Mouse (Mus musculus): ENCODE measurements around the gene Traf5. TPM values are rescaled to one million over a fixed set of nuclear protein-coding genes. Genes with fewer than 3 reads are reported as not detected.
A peak's percentile ranks its signal among the peaks of the same experiment; 100 is the strongest.

The Traf5 gene
- polyA plus RNA-seq, 1 experiment from 2014 or later, result 5.9 TPM

GRCm38 (mm10) chr1:192125761-192126160 is 33.4 kb upstream of the Traf5 start:
- Histone ChIP-seq H3K36me3 (ENCODE audit: control insufficient read depth, insufficient read depth, low read length) (peaks cover 3% of the 10 kb centered on the region; the same call in 1 of the 2 replicates), H3K27me3 (ENCODE audit: control insufficient read depth, insufficient read depth, low read length) (no peaks in the 10 kb centered on the region), H3K4me3 (ENCODE audit: low read depth, low read length) (no peak overlapping the region), H3K4me1 (replicated peaks; ENCODE audit: control insufficient read depth, insufficient read depth, low read length) (no peaks in the 10 kb centered on the region), H3K27ac (ENCODE audit: low read depth, low read length) (no peak overlapping the region), H3K4me2 (replicated peaks; ENCODE audit: low read depth, low read length) (no peak overlapping the region), H3K9ac (ENCODE audit: low read depth, low read length) (no peak overlapping the region), H3K9me3 (ENCODE audit: control insufficient read depth, low read length) (no peaks in the 10 kb centered on the region)
- no peak for ATAC-seq (ENCODE audit: low FRiP score)
- 96% methylated on average over 6 of the region's 6 CpGs for WGBS
- no peak for DNase-seq (ENCODE audit: low spot score)

- Histone ChIP-seq H3K4me1 (replicated peaks; ENCODE audit: control insufficient read depth, insufficient read depth, low read length) (no peaks in the 10 kb centered on the region), H3K4me3 (ENCODE audit: low read depth, low read length) (no peak overlapping the region), H3K9ac (ENCODE audit: low read depth, low read length) (no peak overlapping the region), H3K36me3 (ENCODE audit: control insufficient read depth, insufficient read depth, low read length) (0 out of 2 replicates have a peak, but pooled peaks cover 3% of the 10 kb centered on the region), H3K4me2 (replicated peaks; ENCODE audit: low read depth, low read length) (no peak overlapping the region), H3K9me3 (ENCODE audit: control insufficient read depth, low read length) (no peaks in the 10 kb centered on the region), H3K27me3 (ENCODE audit: control insufficient read depth, insufficient read depth, low read length) (no peaks in the 10 kb centered on the region), H3K27ac (ENCODE audit: low read depth, low read length) (no peak overlapping the region)
- 92% methylated on average over 6 of the region's 6 CpGs for WGBS
- ATAC-seq (ENCODE audit: low FRiP score), result no peak
- DNase-seq (ENCODE audit: low spot score), result no peak
Measured at GRCm38 (mm10) chr1:192116262-192116661, 23.9 kb upstream of the Traf5 start.

- H3K4me1 ChIP-seq (replicated peaks; ENCODE audit: control insufficient read depth, insufficient read depth, low read length), result no peaks in the 10 kb centered on the region
- H3K36me3 ChIP-seq (ENCODE audit: control insufficient read depth, insufficient read depth, low read length), result 0 out of 2 replicates have a peak, but pooled peaks cover 3% of the 10 kb centered on the region
Measured at GRCm38 (mm10) chr1:192115378-192115777, 23.0 kb upstream of the Traf5 start.

GRCm38 (mm10) chr1:192109169-192109568 is 16.8 kb upstream of the Traf5 start:
- Histone ChIP-seq H3K4me1 (replicated peaks; ENCODE audit: control insufficient read depth, insufficient read depth, low read length) (no peaks in the 10 kb centered on the region), H3K36me3 (ENCODE audit: control insufficient read depth, insufficient read depth, low read length) (0 out of 2 replicates have a peak, but pooled peaks cover 3% of the 10 kb centered on the region)

More at GRCm38 (mm10) chr1:192115378-192115777, 23.0 kb upstream of the Traf5 start:
- no peak for ATAC-seq (ENCODE audit: low FRiP score)
- 100% methylated on average over 1 of the region's 1 CpGs for WGBS
- Histone ChIP-seq H3K9me3 (ENCODE audit: control insufficient read depth, low read length) (no peaks in the 10 kb centered on the region), H3K4me3 (ENCODE audit: low read depth, low read length) (no peak overlapping the region), H3K27ac (ENCODE audit: low read depth, low read length) (no peak overlapping the region), H3K9ac (ENCODE audit: low read depth, low read length) (no peak overlapping the region), H3K4me2 (replicated peaks; ENCODE audit: low read depth, low read length) (no peak overlapping the region), H3K27me3 (ENCODE audit: control insufficient read depth, insufficient read depth, low read length) (no peaks in the 10 kb centered on the region)
- DNase-seq (ENCODE audit: low spot score), result no peak

GRCm38 (mm10) chr1:192107352-192107751 is 15.0 kb upstream of the Traf5 start:
- WGBS, result 17% methylated on average over 2 of the region's 2 CpGs
- ATAC-seq (ENCODE audit: low FRiP score) (no peak), DNase-seq (ENCODE audit: low spot score) (peak; percentile 18)
- Histone ChIP-seq H3K9ac (ENCODE audit: low read depth, low read length) (no peak overlapping the region), H3K4me3 (ENCODE audit: low read depth, low read length) (no peak overlapping the region), H3K9me3 (ENCODE audit: control insufficient read depth, low read length) (no peaks in the 10 kb centered on the region), H3K27me3 (ENCODE audit: control insufficient read depth, insufficient read depth, low read length) (no peaks in the 10 kb centered on the region), H3K4me2 (replicated peaks; ENCODE audit: low read depth, low read length) (no peak overlapping the region), H3K36me3 (ENCODE audit: control insufficient read depth, insufficient read depth, low read length) (0 out of 2 replicates have a peak, but pooled peaks cover 3% of the 10 kb centered on the region), H3K4me1 (replicated peaks; ENCODE audit: control insufficient read depth, insufficient read depth, low read length) (no peaks in the 10 kb centered on the region), H3K27ac (ENCODE audit: low read depth, low read length) (no peak overlapping the region)

More at GRCm38 (mm10) chr1:192109169-192109568, 16.8 kb upstream of the Traf5 start:
- Histone ChIP-seq H3K27ac (ENCODE audit: low read depth, low read length) (no peak overlapping the region), H3K9ac (ENCODE audit: low read depth, low read length) (no peak overlapping the region), H3K4me3 (ENCODE audit: low read depth, low read length) (no peak overlapping the region), H3K27me3 (ENCODE audit: control insufficient read depth, insufficient read depth, low read length) (no peaks in the 10 kb centered on the region), H3K4me2 (replicated peaks; ENCODE audit: low read depth, low read length) (no peak overlapping the region), H3K9me3 (ENCODE audit: control insufficient read depth, low read length) (no peaks in the 10 kb centered on the region)
- DNase-seq (ENCODE audit: low spot score) (no peak), ATAC-seq (ENCODE audit: low FRiP score) (no peak)
- 89% methylated on average over 6 of the region's 6 CpGs for WGBS

- no peak for ATAC-seq (ENCODE audit: low FRiP score)
- Histone ChIP-seq H3K27ac (ENCODE audit: low read depth, low read length) (no peak overlapping the region), H3K4me3 (ENCODE audit: low read depth, low read length) (no peak overlapping the region), H3K9me3 (ENCODE audit: control insufficient read depth, low read length) (no peaks in the 10 kb centered on the region), H3K9ac (ENCODE audit: low read depth, low read length) (no peak overlapping the region), H3K27me3 (ENCODE audit: control insufficient read depth, insufficient read depth, low read length) (no peaks in the 10 kb centered on the region), H3K36me3 (ENCODE audit: control insufficient read depth, insufficient read depth, low read length) (0 out of 2 replicates have a peak, but pooled peaks cover 3% of the 10 kb centered on the region), H3K4me1 (replicated peaks; ENCODE audit: control insufficient read depth, insufficient read depth, low read length) (no peaks in the 10 kb centered on the region), H3K4me2 (replicated peaks; ENCODE audit: low read depth, low read length) (no peak overlapping the region)
- 88% methylated on average over 4 of the region's 4 CpGs for whole genome bisulfite sequencing
- DNase-seq (ENCODE audit: low spot score), result no peak
Measured at GRCm38 (mm10) chr1:192105902-192106389, 13.6 kb upstream of the Traf5 start.

- H3K4me1 ChIP-seq (replicated peaks; ENCODE audit: control insufficient read depth, insufficient read depth, low read length), result no peaks in the 10 kb centered on the region
- 0 out of 2 replicates have a peak, but pooled peaks cover 3% of the 10 kb centered on the region for H3K36me3 ChIP-seq (ENCODE audit: control insufficient read depth, insufficient read depth, low read length)
- H3K4me2 ChIP-seq (replicated peaks; ENCODE audit: low read depth, low read length), result no peak overlapping the region
- H3K4me3 ChIP-seq (ENCODE audit: low read depth, low read length), result no peak overlapping the region
- ATAC-seq (ENCODE audit: low FRiP score), result no peak
- 96% methylated on average over 9 of the region's 9 CpGs for WGBS
- no peak overlapping the region for H3K27ac ChIP-seq (ENCODE audit: low read depth, low read length)
- H3K9ac ChIP-seq (ENCODE audit: low read depth, low read length), result no peak overlapping the region
- no peak for DNase-seq (ENCODE audit: low spot score)
- H3K27me3 ChIP-seq (ENCODE audit: control insufficient read depth, insufficient read depth, low read length), result no peaks in the 10 kb centered on the region
- H3K9me3 ChIP-seq (ENCODE audit: control insufficient read depth, low read length), result no peaks in the 10 kb centered on the region
Measured at GRCm38 (mm10) chr1:192104021-192104420, 11.7 kb upstream of the Traf5 start.

GRCm38 (mm10) chr1:192103176-192103575 is 10.8 kb upstream of the Traf5 start:
- WGBS, result 71% methylated on average over 6 of the region's 6 CpGs
- no peak for ATAC-seq (ENCODE audit: low FRiP score)

GRCm38 (mm10) chr1:192101359-192101758 is 9.0 kb upstream of the Traf5 start:
- ATAC-seq (ENCODE audit: low FRiP score) (no peak), DNase-seq (ENCODE audit: low spot score) (no peak)
- Histone ChIP-seq H3K36me3 (ENCODE audit: control insufficient read depth, insufficient read depth, low read length) (0 out of 2 replicates have a peak, but pooled peaks cover 3% of the 10 kb centered on the region), H3K4me1 (replicated peaks; ENCODE audit: control insufficient read depth, insufficient read depth, low read length) (no peaks in the 10 kb centered on the region), H3K27ac (ENCODE audit: low read depth, low read length) (no peak overlapping the region), H3K9me3 (ENCODE audit: control insufficient read depth, low read length) (no peaks in the 10 kb centered on the region), H3K9ac (ENCODE audit: low read depth, low read length) (no peak overlapping the region), H3K4me3 (ENCODE audit: low read depth, low read length) (no peak overlapping the region), H3K27me3 (ENCODE audit: control insufficient read depth, insufficient read depth, low read length) (no peaks in the 10 kb centered on the region), H3K4me2 (replicated peaks; ENCODE audit: low read depth, low read length) (no peak overlapping the region)
- 90% methylated on average over 8 of the region's 8 CpGs for WGBS

More at GRCm38 (mm10) chr1:192103176-192103575, 10.8 kb upstream of the Traf5 start:
- no peak overlapping the region for H3K4me2 ChIP-seq (replicated peaks; ENCODE audit: low read depth, low read length)
- no peak overlapping the region for H3K27ac ChIP-seq (ENCODE audit: low read depth, low read length)
- H3K4me1 ChIP-seq (replicated peaks; ENCODE audit: control insufficient read depth, insufficient read depth, low read length), result no peaks in the 10 kb centered on the region
- DNase-seq (ENCODE audit: low spot score), result no peak
- no peaks in the 10 kb centered on the region for H3K9me3 ChIP-seq (ENCODE audit: control insufficient read depth, low read length)
- no peak overlapping the region for H3K4me3 ChIP-seq (ENCODE audit: low read depth, low read length)
- no peaks in the 10 kb centered on the region for H3K27me3 ChIP-seq (ENCODE audit: control insufficient read depth, insufficient read depth, low read length)
- 0 out of 2 replicates have a peak, but pooled peaks cover 3% of the 10 kb centered on the region for H3K36me3 ChIP-seq (ENCODE audit: control insufficient read depth, insufficient read depth, low read length)
- H3K9ac ChIP-seq (ENCODE audit: low read depth, low read length), result no peak overlapping the region

Measured in hindbrain, embryonic 11.5 days (tissue).